Mouse (Mus musculus): ENCODE measurements around the gene Pou3f1.
"Not testable (repeated sequence)": the region's sequence is repeated elsewhere in the genome, so short reads cannot be mapped to it uniquely, and the experiment has no call there.

Gene Pou3f1

DNA sequence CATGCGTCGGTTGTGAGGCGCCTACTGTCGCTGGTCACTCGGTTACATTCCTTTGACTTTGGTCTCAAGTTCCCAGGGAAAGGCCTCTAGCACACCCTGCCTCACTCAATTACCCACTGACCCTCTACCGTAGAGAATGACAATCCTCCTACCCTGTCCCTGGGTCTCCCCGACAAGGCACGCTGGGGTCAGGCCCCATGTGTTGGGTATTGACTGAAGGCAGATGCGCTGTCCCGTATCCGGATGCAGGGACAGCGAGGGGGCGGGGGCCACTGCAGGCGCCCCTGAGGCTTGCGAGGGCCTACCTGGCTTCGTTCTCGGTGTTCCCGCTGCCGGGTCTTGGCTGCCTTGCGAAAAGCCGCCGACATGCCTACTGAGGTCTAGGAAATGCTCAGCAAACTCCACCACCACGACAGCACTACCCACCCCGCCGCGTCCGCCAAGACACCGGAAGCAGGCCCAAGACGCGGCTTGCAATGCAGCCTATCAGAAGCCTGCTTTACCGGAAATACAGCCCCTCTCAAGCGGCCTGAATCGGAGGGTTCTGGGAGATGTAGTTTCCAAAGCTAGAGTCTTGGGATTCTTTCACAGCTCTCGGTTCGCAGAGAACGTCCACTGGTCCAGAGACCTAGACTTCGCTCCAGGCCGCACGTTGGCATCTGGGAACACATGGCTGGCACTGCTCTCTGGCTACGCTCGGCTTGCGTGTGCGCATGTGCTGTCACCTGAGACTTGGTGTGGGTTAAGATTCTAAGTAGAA, 36.7 kb downstream of the Pou3f1 start, which contains the start of gene Utp11:
Utp11 (minus strand) TSS at position 466 of the 760 bp plus-strand sequence.
- DNase-seq, result peak; percentile 80

DNA sequence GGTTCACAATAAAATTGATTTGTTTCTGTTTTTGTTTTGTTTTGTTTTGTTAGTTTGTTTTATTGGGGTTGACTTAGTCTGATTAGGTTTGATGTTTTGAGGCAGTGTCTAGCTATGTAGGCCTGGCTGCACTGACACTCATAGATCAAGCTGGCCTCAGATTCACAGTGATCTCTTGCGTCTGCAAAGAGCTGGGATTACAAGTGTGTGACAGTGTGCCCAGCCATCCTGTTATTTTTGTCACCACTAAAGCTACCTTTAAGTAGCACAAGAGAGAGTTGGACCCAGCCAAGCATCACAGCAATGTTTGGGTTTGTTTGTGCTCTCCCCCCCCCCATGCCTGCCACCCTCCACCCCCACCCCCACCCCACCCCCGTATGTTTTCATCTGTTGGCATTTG, 38.0 kb downstream of the Pou3f1 start:
- DNase-seq, result no peak

DNA sequence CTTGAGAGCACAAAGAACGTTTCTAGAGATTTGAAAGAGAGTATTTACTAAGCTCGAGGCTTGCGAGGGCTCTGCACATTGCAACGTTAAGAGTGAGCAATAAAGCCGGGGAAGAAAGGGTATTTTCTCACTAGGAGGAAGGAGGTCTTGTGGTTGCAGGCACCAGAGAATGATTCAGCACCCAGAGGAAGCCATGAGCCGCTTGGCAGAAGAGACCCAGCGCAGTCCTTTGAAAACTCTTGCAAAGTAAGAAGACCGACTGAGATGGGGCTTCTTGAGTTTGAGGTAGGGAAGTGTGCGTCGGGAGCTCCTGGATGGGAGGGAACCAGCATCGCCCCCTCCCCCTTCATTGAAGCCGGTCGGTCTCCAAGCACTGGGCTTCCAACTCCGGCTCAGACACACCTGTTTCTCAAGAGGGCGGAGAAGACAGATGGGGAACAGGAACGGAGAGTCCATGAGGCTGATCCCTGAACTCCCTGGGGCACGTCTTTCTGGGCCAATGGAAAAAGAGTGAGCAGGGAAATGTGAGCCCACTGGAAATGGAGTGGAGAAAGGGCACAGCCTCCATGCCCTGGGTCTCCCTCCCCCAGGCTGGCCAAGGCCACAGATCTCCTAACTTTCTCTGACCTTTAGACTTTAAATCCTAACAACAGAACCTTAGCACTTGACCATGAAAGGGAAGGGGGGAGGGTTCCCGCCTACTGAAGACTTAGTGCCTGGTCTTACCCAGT, 39.3 kb downstream of the Pou3f1 start:
- DNase-seq, result no peak

DNA sequence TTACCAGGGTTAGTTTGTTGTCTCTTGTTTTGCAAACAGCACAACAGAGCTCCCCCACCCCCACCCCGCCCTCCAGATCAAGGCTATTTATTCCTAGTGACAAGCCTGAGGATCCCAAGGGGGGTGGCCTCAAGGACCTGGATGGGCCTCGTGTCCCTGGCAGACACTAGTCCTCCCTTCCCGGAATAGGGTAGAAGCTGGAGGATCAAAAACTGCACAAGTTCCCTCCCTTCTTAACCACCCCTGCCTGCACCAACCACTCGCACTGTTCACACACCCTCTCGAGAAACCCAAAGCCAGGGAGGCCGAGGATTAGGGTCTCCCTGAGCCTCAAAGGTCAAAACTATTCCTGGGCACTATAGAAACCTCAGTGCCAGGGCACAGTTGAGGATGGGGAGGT, 43.2 kb downstream of the Pou3f1 start:
- no peak for DNase-seq

DNA sequence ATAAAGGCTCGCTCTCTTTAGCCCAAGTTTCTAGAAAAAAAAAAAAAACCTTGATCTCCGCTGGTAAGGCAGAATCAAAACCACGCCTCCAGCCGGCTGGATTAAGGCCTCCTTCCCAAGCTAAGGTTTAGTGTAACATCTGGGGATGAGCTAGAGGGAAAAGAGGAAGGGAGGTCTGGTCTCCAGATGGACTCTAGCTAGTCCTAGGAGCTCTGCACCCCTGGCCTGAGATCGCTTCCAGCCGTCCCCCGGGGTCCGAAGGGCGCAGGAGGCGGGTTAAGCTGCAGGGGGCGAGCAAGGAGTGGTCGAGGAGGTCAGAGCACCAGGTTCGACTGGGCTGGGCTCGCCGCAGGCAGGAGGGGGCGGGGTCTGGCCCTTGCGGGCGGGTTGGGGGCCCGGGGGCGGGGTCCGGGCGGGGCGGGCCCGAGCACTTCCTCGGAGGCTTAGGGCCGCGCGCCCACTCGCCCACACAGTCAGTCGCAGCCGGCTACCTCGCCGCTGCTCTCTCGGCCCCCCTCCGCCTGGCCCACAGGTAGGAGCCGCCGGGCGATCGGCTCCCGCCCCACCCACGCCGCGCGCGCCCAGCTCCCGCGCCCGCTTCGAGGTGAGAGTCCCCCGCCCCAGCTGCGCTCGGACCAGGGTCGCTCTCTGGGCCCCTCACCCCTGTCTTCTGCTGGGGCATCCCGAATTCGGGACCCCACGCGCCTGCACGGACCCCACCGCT, 43.8 kb downstream of the Pou3f1 start, which contains the start of gene Fhl3:
Fhl3 (plus strand) TSS at position 454 of the 724 bp plus-strand sequence.
- no peak for DNase-seq

DNA sequence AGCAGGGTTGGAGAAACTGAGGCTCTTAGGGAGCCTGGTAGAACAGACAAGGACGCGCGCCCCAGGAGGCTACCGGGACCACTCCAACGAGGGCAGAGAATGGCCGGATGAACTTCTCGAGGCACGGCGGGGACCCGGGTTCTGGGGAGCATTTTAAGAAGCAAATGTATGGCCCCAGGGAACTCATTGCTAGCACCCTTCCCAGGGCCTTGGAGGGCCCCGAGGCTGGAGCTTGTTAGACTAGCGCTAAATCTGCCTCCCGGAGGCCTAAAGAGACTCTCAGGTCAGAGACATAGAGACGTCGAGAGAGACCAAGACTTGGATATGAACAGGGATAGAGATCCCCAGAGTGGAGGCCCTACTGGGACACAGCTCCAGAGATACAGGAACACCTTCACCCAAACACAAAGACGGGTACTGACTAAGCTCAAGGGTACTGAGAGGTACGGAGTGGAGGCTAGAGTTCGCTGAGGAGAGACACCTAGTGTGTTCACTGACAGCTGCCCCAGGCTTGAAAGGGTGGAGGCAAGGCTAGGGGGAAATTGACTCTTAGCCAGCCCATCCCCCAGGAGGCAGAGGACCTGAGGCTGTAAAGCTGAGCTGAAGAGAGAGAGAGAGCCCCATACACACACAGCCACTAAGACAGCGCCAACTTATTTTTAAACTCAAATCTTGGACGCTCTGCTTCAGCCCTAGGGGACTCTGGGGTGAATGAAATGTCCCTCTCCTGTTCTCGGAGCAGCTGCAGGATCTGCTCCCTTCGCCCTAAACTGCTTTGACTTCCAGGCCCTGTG, 44.6 kb downstream of the Pou3f1 start:
- DNase-seq, result no peak

DNA sequence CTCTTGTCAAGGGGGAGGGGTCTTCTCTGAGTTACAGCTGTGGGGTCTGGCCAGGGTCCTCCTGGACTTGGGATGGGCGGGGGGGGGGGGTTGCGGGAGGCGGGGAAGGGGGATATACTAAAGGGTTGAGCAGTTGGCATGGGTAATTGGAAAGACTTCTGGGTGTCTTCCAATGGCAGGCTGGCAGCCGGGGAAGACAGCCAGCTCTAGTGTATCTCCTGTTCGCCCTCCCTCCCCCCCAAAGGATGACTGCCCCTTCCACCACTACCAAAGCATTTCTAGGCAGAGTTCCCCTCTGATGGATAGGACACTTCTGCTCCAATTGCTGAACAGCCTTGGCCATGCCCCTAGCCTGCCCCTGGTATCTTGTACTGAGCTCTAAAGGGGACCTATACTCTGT, 45.3 kb downstream of the Pou3f1 start:
- DNase-seq, result no peak

DNA sequence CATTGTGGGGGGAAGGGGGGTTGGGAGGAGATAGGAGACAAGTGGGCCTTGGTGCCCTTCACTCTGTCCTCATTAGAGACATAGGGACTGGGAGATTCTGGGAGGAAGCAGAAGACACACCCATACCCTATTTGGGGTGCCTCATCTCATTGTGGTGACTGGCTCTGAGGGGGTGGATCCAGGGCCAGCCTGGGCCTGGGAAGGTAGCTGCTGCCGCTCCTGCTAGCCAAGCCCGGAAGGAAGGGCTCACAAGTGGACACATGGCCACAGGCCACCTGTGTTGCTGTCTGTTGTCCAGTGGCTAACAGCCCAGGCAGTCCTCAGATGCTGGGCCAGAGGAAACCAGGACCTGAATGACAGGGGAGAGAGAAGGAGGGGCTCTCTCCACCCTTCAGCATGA, 46.8 kb downstream of the Pou3f1 start:
- no peak for DNase-seq

DNA sequence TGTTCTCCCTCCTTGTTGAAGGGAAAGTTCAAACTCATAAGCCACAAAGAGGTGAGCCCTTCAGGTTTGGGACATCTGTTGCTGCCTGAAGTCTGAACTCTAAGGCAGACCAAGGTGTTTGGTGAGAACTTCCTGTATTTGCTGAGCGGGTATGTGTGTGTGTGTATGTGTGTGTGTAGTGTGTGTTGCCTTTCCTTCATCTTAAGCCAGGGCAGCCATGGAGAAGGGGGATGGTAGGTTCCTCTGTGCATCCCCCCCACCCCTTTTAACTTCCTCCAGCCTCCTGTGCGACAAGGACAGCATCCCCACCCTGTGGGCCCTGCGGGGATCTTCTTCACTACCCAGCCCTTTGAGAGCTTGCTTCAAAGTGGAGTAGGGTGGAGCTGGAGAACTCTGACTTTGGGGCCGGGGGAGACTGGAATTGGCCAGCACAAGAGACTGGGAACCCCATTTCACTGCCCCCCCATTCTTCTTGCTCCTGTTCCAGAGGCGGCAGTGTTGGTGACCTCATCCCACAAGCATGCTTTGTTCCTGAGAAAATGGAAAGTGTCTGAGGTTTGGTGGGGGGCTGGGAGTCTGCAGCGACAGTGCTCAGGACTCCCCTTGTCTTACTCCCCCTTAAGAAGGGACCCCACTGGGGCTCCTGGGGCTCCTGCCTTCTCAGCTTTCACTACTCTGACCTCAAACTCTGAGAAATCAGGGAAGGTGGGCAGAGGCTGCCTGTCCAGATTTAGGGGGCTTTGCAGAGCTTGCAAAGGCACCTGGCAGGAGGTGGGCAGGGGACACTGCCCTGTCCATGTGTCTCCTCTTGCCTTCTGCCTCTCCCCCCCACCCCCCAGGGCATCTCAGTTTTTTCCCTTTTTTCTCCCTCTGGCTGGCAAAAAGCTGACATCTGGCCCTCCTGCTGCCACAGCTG, 47.5 kb downstream of the Pou3f1 start:
- no peak for DNase-seq

DNA sequence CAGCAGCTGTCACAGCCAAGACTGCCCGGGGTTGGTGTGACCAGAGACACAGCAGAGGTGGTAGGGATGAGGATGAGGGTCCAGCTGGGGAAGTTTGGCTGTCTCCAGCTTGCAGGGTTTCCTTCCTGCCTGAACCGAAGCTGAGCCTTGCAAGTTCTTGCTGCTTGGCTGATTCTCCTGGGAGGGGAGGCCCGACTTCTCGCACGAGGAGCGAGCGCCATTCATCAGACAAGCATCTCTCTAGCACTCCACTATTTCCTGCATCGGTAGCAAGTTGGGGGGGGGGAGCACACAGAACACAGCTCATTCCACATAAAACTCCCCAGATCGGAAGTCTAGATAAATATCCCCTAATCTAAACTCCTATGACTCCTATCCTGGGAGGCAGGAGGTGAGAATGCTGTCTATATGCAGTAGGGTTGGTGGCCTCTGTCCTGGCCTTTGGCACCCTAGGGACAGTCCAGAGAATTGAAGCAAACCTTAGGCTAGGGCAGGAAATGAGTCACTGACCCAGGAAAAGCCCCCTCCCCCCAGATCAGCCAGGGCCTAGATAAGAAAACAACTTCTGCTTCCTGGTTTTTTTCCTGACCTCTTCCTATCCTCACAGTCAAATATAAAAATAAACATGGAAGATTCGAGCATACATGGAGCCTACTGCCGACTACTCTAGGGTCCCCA, 48.3 kb downstream of the Pou3f1 start:
- no peak for DNase-seq

DNA sequence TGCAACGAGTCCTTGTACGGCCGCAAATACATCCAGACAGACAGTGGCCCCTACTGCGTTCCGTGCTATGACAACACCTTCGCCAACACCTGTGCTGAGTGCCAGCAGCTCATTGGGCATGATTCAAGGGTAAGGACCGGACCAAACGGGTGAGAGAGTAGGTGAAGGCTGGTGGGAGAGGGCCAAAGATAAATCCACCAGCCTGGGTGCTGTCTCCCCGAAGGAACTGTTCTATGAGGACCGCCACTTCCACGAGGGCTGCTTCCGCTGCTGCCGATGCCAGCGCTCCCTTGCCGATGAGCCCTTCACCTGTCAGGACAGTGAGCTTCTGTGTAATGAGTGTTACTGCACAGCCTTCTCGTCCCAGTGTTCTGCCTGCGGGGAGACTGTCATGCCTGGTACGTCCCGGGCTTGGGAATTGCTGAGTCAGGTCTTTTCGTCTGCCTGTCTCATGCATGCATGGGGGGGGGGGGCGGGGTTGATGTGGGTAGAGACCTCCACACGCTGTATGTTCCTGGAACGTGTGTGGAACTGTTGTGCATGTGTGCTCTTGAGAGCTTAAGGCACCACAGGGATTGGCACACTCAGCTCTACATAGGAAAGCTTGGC, 49.2 kb downstream of the Pou3f1 start:
- no peak for DNase-seq

DNA sequence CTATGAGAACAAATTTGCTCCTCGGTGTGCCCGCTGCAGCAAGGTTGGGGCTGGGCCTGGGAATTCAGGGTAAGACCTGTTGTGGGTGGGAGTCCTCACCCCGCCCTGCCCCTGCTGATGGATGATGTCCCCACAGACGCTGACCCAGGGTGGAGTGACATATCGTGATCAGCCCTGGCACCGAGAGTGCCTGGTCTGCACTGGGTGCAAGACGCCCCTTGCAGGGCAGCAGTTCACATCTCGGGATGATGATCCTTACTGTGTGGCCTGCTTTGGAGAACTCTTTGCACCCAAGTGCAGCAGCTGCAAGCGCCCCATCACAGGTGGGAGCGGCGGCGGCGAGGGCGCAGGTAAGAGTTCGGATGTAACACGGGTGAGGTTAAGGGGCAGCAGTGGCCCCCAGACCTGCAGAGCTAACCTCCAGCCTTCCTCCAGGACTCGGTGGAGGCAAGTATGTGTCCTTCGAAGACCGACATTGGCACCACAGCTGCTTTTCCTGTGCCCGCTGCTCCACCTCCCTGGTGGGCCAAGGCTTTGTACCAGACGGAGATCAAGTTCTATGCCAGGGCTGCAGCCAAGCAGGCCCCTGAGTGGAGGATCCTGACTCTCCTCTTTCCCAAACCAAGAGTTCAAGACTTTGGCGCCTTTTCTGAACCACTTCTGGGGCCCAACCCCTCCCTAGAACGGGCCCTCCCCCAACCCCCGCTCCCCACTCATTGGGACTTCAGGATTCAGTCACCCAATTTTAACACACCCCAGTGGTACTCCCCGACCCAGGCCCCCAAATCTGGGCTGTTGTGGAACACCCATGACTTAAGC, 51.0 kb downstream of the Pou3f1 start:
- not testable (repeated sequence) for DNase-seq

DNA sequence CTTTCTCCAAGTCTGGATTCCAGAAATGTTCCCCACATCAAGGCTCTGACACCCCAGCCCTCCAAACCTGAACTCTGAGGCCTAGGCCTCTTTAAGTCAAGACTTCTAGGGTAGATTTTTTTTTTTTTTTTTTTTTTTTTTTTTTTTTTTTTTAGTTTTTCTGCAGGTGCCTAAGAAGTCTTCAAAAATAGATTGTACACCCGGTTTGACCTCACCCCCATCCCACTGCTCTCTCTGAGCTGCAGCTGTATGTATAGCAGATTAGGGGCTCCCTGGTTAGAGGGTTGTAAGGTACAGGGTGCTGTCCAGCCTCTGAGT, 51.6 kb downstream of the Pou3f1 start:
- DNase-seq, result not testable (repeated sequence)

DNA sequence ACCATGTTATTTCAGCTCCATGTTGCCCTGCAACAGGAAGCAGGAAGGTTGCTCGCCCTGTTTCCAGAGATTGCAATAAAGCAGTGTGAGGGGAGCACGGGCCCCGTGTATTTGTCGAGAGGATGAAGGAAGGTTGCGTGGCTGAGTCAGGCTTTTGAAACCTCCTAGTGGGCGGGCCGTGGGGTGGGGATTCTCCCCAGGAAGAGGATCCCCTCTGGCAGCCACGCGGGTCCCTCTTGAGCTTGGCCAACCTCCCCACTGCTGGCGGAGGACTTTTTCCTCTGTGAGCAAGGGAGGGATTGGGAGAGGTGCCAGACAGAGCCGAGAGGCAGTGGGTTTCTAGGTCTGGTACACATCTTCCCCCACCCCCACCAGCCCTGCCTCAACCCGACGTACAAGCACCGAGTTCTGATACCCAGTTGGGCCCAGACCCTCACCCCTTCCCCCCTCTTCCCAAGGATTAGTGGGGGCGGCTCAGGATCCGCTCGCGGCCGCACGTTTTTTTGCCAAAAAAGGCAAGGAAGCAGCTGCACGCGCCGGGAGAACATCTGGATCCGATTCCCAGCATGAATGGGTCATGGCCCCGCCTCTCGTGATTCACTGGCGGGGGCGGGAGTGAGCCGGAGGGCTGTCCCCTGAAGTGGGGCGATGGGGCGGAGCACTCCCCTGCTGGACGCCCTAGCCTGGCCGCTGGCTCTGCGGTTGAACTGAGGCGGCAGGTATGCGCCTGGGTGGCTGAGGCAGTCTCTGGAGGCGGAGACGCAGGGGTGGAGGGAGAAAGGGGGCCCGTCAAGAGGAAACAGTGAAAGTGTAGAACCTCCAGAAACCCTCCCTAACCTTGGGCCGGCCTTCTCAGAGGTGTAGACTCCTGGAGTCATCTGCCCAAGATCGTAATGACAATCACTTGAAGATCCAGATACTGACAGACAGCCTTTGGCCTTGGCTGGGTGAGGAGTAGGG, 52.2 kb downstream of the Pou3f1 start:
- DNase-seq, result peak; percentile 69

DNA sequence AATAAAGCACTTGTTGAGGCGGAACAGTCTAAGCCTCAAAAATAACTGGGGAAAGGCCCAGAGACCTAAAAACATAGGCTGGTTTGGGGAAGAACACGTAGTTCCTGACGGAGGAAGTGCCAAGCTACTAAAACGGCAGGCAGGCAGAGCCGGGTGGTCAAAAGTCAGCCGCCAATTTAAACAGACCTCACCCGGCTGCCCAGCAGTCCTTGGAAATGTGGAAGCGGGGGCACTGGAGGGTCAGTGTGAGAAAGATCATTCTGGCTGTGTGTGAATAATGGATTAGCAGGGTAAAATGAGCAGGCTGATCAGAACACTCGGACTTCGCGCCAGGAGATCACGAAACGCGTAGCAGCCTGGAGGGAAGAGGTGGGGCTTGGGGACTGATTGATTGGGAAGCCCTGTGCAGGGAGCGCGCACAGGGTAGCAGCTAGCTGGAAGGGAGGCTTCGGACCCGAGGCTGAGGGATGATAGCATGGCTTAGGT, 53.4 kb downstream of the Pou3f1 start:
- no peak for DNase-seq

All from right cerebral cortex, postnatal 4 days (tissue).